Mouse (Mus musculus) c-Kit-positive CD71-positive TER-119-positive erythroid progenitor cells, embryonic 14.5 days (primary cell): ENCODE data around the gene Mymx.

Experiments
- DNase-seq: peaks from one replicate; pipeline ENCODE4 v3.0.0-alpha.2; 2013; ENCODE audit warnings: low spot score

Gene Mymx

DNA sequence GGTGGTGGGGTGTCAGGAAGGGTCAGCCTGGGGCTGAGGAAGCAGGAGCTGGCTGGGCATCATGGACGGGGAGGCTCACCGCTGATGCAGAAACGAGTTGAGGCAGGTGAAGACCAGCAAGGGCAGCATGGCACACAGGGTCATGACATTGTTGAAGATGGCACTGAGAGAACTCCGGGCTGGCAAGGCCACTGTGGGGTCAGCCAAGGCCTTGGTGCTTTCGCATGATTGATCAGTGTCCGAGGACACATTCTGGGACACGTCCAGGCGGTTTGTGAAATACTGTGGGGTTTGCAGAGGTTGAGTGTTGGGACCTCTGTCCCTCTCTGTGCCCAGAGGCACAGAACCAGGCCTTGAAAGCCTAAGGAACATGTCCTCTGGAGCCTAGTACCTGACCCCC lies 12.1 kb downstream of the Mymx start:
- no peak for DNase-seq

DNA sequence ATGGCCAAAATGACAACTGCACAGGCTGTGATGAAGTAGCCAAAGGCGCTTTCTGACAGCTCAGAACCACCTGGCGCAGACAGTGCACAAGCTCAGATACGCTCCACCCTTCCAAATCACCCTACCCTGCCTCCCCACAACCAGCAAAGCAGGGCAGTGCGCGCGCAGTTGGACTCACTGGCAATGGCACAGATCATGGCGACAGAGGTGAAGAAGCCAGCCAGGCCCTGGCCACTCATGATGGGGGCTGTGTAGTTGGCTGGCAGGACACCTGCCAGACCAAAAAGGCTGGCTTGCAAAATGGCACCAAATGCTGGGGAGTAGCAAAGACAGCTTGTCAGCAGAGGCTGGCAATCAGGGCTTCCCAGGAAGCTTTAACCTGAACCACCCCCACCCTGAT lies 12.7 kb downstream of the Mymx start:
- DNase-seq: no peak

DNA sequence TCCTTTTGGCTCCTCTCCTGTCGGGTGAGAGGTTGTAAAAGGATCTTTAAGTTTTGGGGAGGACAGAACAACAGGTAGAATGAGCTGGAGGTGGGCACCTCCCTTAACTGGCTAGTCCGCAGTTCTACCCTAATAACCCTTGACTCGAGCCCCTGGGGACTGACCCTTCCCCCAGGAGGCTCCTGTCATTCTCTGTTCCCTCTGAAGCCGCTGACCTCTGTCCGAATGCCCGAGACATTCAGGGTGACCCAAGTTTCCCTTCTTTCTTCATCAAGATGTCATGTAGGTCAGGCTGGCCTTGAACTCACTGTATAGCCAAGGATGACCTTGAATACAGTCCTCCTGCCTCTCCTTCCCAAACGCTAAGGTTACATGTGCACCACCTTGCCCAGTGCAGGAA lies 13.5 kb downstream of the Mymx start:
- no peak for DNase-seq

DNA sequence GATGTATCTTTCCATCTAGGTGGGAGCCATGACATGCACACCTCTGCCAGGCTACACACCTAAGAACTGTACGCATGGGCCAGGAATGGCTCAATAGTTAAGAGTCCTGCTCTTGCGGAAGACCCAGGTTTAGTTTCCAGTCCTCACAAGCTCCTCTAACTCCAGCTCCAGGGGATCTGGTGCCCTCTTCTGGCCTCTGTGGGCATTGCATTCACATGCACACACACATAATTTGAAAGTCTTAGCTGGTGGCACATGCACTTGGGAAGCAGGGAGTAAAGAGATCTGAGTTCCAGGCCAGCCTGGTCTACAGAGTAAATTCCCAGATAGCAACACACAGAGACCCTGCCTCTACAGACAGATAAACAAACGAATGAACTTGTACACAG lies 15.5 kb downstream of the Mymx start:
- DNase-seq: no peak

DNA sequence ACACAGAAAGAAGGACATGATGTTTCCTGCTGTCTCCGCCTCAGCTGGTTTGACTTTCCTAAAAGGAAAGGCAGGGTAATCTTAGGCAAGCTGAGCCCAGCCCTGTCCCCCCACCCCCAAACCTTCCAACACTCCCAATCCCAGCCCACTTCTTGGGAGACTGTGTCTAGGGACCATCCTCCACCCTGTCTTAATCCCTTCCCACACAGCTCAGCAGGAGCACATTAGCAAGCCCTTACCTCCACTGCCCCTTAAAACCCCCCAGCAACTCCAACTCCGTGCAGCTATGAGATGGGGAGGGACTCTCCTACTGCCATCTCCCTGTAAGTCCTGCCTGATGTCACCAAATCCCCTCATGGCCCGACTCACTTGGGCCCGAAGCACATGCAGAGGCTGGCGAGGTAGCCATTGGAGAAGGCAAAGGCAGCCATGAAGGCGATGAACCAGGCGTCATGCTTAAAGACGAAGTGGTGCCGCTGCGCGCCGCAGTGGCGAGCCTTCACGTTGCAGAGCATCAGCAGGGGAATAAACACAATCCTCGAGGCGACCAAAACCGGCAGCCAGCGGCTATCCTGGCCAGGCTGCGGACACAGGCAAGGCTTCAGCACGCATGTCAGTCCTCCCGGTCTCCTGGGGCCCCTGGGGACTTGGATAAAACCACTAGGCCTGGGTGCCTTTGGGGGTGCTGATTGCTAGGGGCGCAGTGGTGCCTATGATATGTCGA lies 16.0 kb downstream of the Mymx start:
- DNase-seq: no peak

DNA sequence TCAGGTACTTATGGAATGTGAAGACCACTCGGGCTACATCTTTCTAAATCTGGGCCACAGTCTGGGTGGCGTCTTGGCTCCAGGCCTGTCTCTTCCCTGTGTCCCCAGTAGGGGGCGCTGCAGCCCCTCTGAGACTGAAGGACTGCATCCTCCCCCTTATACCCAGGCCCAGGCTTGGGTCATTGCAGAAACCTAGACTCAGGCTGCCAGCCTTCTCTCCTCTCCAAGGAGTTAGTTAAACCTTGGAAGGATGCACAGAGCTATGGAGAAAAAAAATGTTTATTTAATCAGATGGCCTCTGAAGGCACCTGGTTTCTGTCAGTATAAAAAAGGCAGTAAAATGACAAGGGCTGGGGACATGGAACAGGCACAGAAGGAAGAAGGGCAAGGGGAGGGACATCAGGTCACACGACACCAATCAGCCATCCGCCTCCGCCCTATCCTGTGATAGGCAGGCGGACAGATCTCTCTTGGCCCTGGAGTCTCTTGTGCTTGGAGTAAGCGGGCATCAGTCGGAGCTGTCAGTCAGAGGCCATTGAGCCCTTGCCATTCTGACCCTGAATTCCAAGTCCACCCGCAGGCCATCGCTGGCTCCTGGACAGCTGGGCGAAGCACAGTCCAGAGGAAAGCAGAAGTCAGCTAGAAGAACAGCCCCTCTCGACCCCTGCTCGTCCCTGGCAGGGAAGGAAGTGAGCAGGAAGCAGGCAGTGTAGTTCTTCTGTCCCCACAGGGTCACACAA lies 16.8 kb downstream of the Mymx start:
- no peak for DNase-seq

DNA sequence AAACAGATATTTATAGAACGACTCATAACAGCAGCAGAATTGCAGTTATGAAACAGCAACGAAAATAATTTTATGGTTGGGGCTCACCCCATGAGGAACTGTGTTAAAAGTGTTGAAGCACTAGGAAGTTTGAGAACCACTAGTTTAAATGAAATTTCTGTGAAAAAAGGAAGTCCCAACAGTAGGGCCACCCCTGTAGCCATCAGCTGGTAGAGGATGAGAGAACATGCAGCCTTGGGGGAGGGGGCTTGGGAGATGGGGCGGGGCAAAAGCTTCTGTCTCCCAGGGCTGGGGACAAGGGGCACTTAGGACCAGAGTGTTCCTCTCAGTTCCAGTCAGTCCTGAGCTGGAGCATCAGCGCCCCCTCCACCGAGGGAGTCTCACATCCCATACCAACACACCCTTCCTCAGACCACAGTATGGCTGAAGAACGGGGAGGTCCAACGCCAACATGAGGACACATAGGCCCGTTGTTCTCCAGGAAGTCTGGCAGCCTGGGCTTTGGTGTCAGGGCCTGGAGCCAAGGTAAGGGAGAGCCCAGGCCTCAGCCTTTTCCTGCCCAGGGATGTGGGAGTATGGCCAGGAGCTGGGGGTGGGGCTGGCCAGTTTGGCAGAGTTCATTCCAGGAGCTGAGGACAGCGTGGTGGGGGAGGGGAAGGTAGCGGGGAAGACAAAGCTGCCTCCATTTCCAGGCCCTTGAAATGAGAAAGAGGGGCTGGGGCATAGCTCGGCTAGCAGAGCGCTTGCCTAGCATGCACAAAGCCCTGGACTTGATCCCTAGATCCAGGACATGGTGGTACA lies 17.6 kb downstream of the Mymx start:
- no peak for DNase-seq

DNA sequence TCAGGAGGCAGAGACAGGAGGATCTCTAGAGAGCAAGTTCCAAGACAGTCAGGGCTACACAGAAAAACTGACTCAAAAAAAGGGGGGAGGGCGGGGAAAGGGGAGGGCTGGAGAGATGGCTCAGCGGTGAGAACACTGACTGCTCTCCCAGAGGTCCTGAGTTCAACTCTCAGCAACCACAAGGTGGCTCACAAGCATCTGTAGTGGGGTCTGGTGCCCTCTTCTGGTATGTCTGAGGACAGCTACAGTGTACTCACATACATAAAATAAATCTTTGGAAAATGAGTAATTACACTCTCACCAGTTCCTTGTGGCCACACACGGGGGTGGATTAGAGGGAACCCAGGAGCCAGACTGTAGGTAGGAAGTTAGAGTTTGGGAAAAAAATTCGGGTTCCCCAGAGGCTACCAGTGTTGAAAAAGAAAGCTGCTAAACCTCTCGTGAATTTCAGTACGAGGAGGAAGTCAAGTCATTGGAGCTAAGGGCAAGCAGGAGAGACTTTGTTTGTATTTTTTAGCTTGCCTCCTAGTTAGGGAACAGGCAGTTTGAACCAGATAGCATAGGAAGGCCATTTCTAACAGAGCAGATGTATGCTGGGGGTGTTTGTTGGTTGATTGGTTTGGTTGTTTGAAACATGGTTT lies 19.1 kb downstream of the Mymx start:
- no peak for DNase-seq

DNA sequence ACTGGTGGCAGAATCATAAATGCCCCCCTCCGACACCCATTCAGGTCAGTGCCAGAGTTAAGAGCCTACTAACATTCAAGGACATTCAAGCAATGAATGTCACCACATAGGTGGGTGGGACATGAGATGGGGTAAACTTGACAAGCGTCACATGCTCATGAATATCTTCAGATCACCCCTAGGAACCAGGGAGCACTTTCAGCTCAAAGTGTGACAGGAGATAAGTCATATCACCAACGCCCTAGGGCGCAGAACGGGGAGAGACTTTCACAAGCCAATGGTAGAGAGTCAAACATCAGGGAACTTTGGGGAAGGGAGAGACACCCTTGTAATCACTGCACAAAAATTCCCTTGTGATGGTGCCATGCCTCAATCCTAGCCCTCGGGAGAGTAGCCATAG lies 19.7 kb downstream of the Mymx start:
- DNase-seq: peak; percentile 78

DNA sequence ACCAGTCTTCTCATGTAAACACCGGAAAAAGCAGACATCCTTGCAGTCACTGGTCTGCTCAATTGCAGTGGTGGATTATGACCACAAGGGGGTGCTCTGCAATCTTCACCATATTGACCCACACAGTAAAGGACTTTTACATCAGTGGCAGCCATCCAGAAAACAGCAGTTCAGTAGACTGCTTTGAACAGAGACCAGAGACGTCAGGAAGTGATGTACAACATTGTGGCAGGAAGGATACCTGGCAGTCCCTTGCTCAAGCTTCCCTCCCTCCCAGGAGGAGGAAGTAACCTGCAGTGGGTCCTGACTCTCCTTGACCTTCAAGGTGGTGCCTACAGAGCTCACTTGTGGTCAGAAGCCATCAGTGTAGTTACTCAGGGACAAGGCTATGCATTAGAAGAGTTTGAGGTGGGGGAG lies 20.3 kb downstream of the Mymx start:
- peak; percentile 88 for DNase-seq

DNA sequence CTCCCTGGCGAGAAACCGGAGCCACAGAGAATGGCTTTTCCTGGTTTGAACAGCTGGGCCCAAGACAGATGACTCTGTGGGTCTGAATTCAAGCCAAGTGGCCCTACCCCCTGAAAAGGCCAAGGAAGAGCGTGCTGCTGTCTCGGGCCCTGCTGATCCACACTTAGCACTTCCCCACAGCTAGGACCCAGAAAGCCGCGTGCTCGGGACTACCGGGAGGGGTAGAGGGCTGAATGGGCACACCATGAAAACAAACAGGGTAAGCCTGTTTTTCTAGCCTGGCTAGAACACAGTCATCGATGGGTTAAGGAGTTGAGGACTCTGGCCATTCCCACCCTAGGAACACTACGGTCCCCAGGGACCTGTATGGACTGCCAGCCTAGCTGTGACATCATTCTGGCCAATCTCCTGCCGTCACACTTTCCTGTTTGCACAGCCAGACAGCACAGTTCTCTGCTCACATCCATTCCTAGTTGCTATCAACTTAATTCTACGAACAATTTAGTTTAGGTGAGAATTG lies 20.9 kb downstream of the Mymx start:
- DNase-seq: no peak

DNA sequence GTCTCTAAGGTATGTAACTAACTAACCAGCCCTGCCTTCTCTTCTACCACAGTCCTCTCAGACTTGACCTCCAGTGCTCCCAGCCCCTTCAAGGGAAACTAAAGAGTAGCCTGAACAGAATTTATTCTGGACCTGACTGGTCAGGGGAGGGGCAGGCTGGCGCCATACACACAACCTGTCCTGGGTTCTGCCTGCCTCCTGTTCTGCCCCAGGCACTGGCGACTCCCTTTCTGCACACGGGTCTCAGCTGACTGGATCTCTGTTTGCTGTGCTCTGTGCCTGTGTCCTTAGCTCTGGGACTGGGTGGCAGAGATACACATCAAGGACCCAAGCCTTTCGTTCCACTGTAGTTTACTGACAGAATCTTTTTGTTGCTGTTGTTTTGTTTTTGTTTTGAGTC lies 22.3 kb downstream of the Mymx start:
- DNase-seq: no peak

DNA sequence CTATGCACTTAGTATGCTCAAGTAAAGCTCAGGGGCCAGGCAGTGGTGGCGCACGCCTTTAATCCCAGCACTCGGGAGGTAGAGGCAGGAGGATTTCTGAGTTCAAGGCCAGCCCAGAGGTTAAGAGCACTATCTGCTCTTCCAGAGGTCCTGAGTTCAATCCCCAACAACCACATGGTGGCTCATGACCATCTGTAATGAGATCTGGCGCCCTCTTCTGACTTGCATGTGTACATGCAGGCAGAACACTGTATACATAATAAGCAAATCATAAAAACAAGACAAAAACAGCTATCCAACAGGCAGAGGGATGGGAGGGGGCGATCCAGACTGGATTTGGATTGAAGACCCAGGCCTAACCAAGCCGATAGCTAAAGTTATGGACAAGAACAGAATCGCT lies 23.1 kb downstream of the Mymx start:
- DNase-seq: no peak

DNA sequence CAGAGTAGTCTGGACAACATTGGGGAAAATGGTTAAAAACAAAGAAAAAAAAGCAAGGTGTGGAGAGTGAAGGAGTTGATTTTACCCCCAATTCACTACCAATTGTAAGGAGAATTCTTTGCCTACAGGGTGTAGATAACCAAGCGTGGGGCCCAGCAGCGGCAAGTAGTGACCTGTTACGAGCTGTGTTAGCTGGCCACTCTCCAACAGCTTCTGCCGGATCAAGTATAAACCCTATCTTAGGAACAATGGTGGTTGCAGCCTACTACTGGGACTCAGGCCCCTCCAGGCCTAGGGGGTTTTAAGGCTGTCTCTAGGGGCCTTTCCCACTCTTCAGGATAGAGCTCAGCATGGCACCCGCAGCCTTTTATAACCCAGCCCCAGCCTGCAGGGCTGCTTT lies 23.7 kb downstream of the Mymx start:
- DNase-seq: no peak

DNA sequence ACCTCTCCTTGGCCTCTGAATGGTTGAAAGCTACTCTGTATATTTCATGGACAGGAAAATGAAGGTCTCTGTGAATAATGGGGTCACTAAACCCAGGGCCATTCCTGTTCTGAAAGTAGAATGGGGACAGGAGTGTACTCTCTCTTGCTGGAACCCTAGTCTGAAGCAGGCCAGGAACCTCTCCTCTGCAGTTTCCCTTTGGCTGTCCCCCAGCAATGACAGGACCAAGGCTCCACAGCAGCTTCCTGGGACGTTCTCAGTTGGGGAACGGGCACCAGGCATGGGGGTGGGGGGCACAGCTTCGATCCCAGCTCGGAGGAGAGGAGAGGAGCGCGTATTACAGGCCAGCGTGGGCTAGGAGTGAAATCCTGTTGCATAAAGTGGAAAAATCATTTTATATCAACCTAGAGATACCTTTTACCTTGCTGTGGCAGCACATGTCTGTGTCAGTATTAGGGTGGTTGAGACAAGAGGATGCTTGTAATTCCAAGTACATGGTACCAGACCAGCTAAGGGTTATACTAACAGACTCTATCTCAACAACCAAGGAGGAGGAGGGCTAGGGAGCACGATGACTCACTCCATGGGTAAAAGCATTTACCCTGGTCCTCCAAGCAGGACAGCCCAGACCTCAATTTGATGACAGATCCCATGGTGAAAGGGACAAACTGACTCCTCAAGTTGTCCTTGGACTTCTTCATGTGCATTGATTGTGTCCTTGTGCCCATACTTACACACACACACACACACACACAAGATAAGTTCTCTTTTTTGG lies 26.6 kb downstream of the Mymx start:
- no peak for DNase-seq

DNA sequence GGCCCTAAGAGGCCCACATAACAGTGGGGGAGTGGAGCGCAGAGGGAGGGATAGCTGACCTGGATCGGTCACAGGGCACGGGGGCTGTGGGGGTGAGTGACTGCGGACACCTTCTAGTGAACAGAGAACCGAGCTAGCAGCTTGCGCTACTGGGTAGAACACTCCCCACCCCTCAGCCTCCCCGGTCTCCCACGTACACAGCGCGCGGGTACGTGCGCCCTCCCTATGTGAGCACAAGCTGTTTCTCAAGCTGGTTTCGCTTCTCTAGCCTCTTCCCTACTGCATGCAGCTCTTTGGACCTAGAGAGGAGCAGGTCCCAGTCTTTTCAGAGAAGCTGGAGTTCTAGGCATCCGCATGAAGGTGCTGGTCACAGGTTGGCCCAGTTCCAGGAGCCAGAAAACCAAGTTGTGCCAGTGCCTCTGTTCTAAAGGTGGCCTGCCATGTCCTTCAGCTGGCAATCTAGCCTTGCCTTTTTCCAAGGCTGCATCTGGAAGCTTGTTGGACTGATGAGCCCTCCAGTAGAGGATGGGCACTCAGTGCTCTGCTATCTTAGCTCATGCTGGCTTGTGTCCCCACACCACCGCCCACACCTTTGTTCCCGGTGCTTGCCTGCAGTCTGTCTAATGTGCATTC lies 27.7 kb downstream of the Mymx start:
- DNase-seq: no peak

DNA sequence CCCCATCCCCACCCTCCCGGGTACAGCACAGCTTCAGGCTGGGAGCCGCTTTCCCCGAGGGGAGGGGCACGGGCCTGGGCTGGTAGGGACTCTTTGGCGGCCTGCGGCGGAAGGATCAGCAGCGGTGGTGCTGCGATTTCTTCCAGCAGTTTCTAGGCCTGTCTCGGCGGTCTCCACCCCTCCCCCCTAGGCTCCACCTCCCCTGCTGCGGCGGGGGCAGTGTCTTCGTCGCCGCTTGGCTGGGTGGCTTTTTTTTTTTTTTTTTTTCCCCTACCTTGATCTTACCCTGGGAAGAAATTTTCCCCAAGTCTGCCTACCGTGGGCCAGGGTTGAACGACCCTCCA lies 28.1 kb downstream of the Mymx start:
- peak; percentile 88 for DNase-seq

DNA sequence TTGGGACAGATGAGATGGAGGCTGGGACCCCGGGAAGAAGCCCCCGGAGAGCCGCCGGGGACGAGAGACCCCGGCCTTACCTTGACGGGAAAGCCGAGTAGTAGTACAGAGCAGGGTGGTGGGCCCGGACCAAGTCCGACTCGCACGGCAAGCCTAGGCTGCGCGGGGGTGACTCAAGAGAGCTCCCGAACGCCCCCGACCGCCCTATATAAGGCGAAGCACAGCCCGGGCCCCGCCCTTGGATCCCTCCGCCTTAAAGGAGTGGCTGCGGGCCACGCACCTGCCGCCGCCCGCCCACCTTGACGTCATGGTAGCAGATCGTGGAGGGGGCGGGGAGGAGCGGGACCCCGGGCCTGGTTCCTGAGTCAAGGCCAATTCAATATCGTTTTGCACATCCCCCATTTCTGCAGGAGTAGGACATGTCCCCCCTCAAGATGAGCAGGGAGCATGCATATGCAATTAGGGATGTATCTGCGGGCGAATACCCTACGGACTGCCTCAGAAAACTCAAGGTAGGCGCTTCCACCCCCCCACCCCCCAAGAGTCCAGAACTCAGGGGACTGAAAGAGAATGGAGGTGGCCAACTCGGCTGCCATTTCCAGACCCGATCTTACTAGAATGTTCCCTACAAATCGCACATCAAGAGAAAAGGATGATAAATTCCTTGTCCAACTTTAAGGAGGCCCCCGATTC lies 28.7 kb downstream of the Mymx start, which contains the start of gene Hsp90ab1:
Gene Hsp90ab1, minus strand, starts transcription at position 185 of the 693 bp plus-strand sequence.
- DNase-seq: peak; percentile 94

DNA sequence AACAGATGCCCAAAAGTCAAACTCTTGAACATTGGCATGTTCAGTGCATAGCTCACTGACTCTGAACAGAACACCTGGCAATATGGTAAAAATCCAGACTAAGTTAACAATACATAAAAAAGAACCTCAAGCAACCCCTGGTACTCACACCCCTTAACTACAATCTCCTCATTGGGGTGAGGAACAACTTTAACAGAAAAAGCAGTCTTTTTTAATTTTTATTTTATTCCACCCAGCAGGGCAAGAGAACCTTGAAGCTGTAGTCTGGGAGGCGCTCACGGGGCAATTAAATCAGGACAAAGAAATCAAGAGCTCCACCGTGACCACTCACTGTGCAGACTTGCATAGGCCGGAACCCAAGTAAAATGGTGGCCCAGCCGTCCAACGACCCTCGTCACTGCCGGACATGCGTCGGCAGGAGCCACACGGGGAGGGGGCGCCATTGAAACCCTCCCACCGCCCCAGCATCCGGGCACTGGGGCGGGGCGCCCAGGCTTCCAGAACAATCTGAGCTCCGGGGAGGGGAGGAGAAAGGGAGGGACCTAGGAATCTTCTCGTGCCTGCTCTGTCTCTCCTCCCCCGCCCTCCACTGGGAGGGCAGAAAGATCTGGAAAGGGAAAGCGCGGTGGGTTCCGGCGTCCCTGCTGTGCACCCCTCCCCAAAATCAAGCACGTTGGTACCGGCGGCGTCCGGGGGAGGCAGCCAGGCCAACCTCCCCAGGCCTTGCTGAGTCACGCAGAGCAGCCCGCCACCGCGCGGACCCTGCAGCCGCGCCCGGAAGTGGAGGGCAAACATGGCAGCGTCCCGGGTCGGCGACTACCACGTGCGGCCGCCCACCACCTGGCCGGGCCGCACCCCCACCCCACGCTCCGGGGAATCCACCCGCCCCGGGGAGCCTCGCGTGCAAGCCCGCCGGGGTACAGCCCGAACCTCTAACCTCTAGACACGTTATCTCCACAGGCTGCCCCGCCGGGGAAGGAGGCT lies 29.5 kb downstream of the Mymx start:
- DNase-seq: no peak
